In the genomic region with DNA sequence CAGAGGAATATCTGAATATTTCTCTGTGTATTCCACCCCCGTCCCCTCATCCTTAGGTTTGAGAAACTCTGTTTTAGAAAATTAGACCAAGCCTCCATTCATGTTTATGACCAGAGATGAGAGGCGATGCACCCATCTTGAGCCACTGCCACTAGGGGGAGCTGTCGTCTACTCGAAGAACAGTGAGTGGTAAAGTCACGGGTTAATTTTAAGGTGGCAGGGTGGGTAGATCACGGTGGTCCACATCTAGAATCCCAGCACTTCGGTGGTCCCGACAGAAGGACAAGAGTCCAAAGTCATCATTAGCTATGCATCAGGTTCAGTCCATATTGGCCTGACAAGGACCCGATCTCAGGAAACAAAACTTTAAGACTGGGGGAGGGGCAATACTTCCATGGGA, we compare ENCODE assay signal across 9 mouse cellular contexts. TPM values are rescaled to one million over a fixed set of nuclear protein-coding genes. Genes with fewer than 3 reads are reported as not detected.
DNase-seq lines count a peak whose midpoint lies in the region; ATAC-seq lines count a peak whose summit lies in the region.
"Had no signal": no experiment of that assay in that cellular context is flagged by ENCODE, and none has a peak within 500 bp of the region (broad histone marks: within the 10 kb centered on the region; RNA-seq: fewer than 3 reads in every experiment).

No protein-coding gene starts in this region.

- no peak overlapping the region for H3K9ac ChIP-seq in intestine, embryonic 14.5 days (ENCODE audit: low read length)
- no peak overlapping the region for H3K9ac ChIP-seq in intestine, embryonic 16.5 days (ENCODE audit: low read depth, low read length)
- no peak overlapping the region for H3K9ac ChIP-seq in hindbrain, embryonic 13.5 days
- H3K9ac ChIP-seq in midbrain, embryonic 15.5 days: no peak overlapping the region
- H3K9ac ChIP-seq: embryonic facial prominence, embryonic 13.5 days had no signal

- H3K4me1 ChIP-seq in intestine, embryonic 14.5 days (replicated peaks; ENCODE audit: control insufficient read depth, insufficient read depth, low read length): no peaks in the 10 kb centered on the region
- H3K4me1 ChIP-seq in intestine, embryonic 16.5 days (ENCODE audit: control insufficient read depth, insufficient read depth, low read length): no peaks in the 10 kb centered on the region
- no peaks in the 10 kb centered on the region for H3K4me1 ChIP-seq in hindbrain, embryonic 13.5 days (replicated peaks)
- H3K4me1 ChIP-seq in midbrain, embryonic 15.5 days: no peaks in the 10 kb centered on the region
- H3K4me1 ChIP-seq: embryonic facial prominence, embryonic 13.5 days had no signal

- ATAC-seq in intestine, embryonic 14.5 days (replicated peaks; ENCODE audit: low FRiP score, low TSS enrichment, low read depth): no peak
- ATAC-seq in intestine, embryonic 16.5 days: no peak
- 0 out of 2 replicates have a peak, but pooled peaks have one; percentile 32 for ATAC-seq in hindbrain, embryonic 13.5 days (ENCODE audit: low FRiP score)
- ATAC-seq in midbrain, embryonic 15.5 days (replicated peaks): peak; percentile 11; the same call in 1 of the 2 replicates

- WGBS in intestine, embryonic 14.5 days: 12% methylated on average over 9 of the region's 9 CpGs
- 13% methylated on average over 9 of the region's 9 CpGs for WGBS in intestine, embryonic 16.5 days
- 17% methylated on average over 9 of the region's 9 CpGs for WGBS in hindbrain, embryonic 13.5 days
- 14% methylated on average over 9 of the region's 9 CpGs for WGBS in midbrain, embryonic 15.5 days

- H3K9me3 ChIP-seq in intestine, embryonic 14.5 days (ENCODE audit: control insufficient read depth, low read length): no peaks in the 10 kb centered on the region
- H3K9me3 ChIP-seq in intestine, embryonic 16.5 days (ENCODE audit: control insufficient read depth, low read length): no peaks in the 10 kb centered on the region
- H3K9me3 ChIP-seq in hindbrain, embryonic 13.5 days: no peaks in the 10 kb centered on the region
- no peaks in the 10 kb centered on the region for H3K9me3 ChIP-seq in midbrain, embryonic 15.5 days
- H3K9me3 ChIP-seq: embryonic facial prominence, embryonic 13.5 days had no signal

- peak; percentile 75 for DNase-seq in intestine, embryonic 14.5 days (ENCODE audit: low spot score)
- peak; percentile 75 for DNase-seq in adrenal gland, postnatal 14 days
- peak; percentile 47 for DNase-seq in embryo, embryonic 9.5 days (ENCODE audit: extremely low spot score)
- DNase-seq in left cerebral cortex, postnatal 25 days (ENCODE audit: low spot score in 2 of 2): peak; percentile 60 to 62
- peak; percentile 27 to 78 for DNase-seq in thymus, postnatal 10 days (ENCODE audit: low spot score in 2 of 2)

- no peak overlapping the region for H3K4me3 ChIP-seq in intestine, embryonic 14.5 days (ENCODE audit: low read depth, low read length)
- H3K4me3 ChIP-seq in intestine, embryonic 16.5 days (ENCODE audit: low read length): no peak overlapping the region
- H3K4me3 ChIP-seq in hindbrain, embryonic 13.5 days: no peak overlapping the region
- H3K4me3 ChIP-seq in midbrain, embryonic 15.5 days: no peak overlapping the region
- H3K4me3 ChIP-seq: embryonic facial prominence, embryonic 13.5 days had no signal

- H3K36me3 ChIP-seq in intestine, embryonic 14.5 days (ENCODE audit: control insufficient read depth, insufficient read depth, low read length): no peaks in the 10 kb centered on the region
- H3K36me3 ChIP-seq in intestine, embryonic 16.5 days (ENCODE audit: control insufficient read depth, insufficient read depth, low read length): no peaks in the 10 kb centered on the region
- H3K36me3 ChIP-seq in hindbrain, embryonic 13.5 days: no peaks in the 10 kb centered on the region
- no peaks in the 10 kb centered on the region for H3K36me3 ChIP-seq in midbrain, embryonic 15.5 days (replicated peaks)
- H3K36me3 ChIP-seq: embryonic facial prominence, embryonic 13.5 days had no signal

- H3K4me2 ChIP-seq in intestine, embryonic 14.5 days (ENCODE audit: low read length): no peak overlapping the region
- no peak overlapping the region for H3K4me2 ChIP-seq in intestine, embryonic 16.5 days (ENCODE audit: low read depth, low read length)
- H3K4me2 ChIP-seq in hindbrain, embryonic 13.5 days: no peak overlapping the region
- no peak overlapping the region for H3K4me2 ChIP-seq in midbrain, embryonic 15.5 days
- H3K4me2 ChIP-seq: embryonic facial prominence, embryonic 13.5 days had no signal

- no peak overlapping the region for H3K27ac ChIP-seq in intestine, embryonic 14.5 days (ENCODE audit: low read depth)
- H3K27ac ChIP-seq in intestine, embryonic 16.5 days (ENCODE audit: low read length): no peak overlapping the region
- H3K27ac ChIP-seq in hindbrain, embryonic 13.5 days: no peak overlapping the region
- H3K27ac ChIP-seq in midbrain, embryonic 15.5 days: no peak overlapping the region
- H3K27ac ChIP-seq: embryonic facial prominence, embryonic 13.5 days had no signal

- no peaks in the 10 kb centered on the region for H3K27me3 ChIP-seq in intestine, embryonic 14.5 days (replicated peaks; ENCODE audit: control insufficient read depth, insufficient read depth, low read length)
- H3K27me3 ChIP-seq in intestine, embryonic 16.5 days (replicated peaks; ENCODE audit: control insufficient read depth, insufficient read depth, low read length): no peaks in the 10 kb centered on the region
- H3K27me3 ChIP-seq in hindbrain, embryonic 13.5 days: no peaks in the 10 kb centered on the region
- no peaks in the 10 kb centered on the region for H3K27me3 ChIP-seq in midbrain, embryonic 15.5 days (replicated peaks)

- intact Hi-C loops in left cerebral cortex, postnatal 25 days (cut with DNase I): loop anchor here (1.0 to 2.0 kb wide), 2 partner anchors 22 to 132 kb away; no protein-coding TSS in a partner anchor

RNA-seq across cellular contexts. Expression of a gene that starts 17.2 kb away (rescaled TPM):
- polyA plus RNA-seq in intestine, embryonic 14.5 days (2014; fragmentation: Nextera tagmentation; extraction: Ambion mirVana): 21.4 and 25.7 TPM in 2 replicates
- 63.1 and 69.7 TPM in 2 replicates for polyA plus RNA-seq in intestine, embryonic 16.5 days (2015; fragmentation: Nextera tagmentation; extraction: Ambion mirVana)
- total RNA-seq in adrenal gland, postnatal 14 days (2021): not detected in 2 replicates
- not detected in 2 replicates for polyA plus RNA-seq in hindbrain, embryonic 13.5 days (2015; fragmentation: Nextera tagmentation; extraction: Ambion mirVana)
- not detected for total RNA-seq in left cerebral cortex, postnatal 25 days (2021)
- polyA plus RNA-seq in midbrain, embryonic 15.5 days (2015; fragmentation: Nextera tagmentation; extraction: Ambion mirVana): not detected in 2 replicates
- polyA plus RNA-seq: embryonic facial prominence, embryonic 13.5 days had no signal

RNA-seq across cellular contexts. Expression of a gene that starts 25.2 kb away (rescaled TPM):
- 0.11 and 0.78 TPM in 2 replicates for polyA plus RNA-seq in intestine, embryonic 14.5 days (2014; fragmentation: Nextera tagmentation; extraction: Ambion mirVana)
- polyA plus RNA-seq in intestine, embryonic 16.5 days (2015; fragmentation: Nextera tagmentation; extraction: Ambion mirVana): 2.3 and 2.6 TPM in 2 replicates
- total RNA-seq in adrenal gland, postnatal 14 days (2021): not detected in 2 replicates
- polyA plus RNA-seq in hindbrain, embryonic 13.5 days (2015; fragmentation: Nextera tagmentation; extraction: Ambion mirVana): not detected in 2 replicates
- total RNA-seq in left cerebral cortex, postnatal 25 days (2021): not detected
- polyA plus RNA-seq in midbrain, embryonic 15.5 days (2015; fragmentation: Nextera tagmentation; extraction: Ambion mirVana): not detected in 2 replicates
- polyA plus RNA-seq: embryonic facial prominence, embryonic 13.5 days had no signal

RNA-seq across cellular contexts. Expression of a gene that starts 27.6 kb away (rescaled TPM):
- 1.3 and 1.5 TPM in 2 replicates for polyA plus RNA-seq in intestine, embryonic 14.5 days (2014; fragmentation: Nextera tagmentation; extraction: Ambion mirVana)
- polyA plus RNA-seq in intestine, embryonic 16.5 days (2015; fragmentation: Nextera tagmentation; extraction: Ambion mirVana): 1.8 and 2.4 TPM in 2 replicates
- total RNA-seq in adrenal gland, postnatal 14 days (2021): 0.45 and 1.1 TPM in 2 replicates
- 0.69 and 1.3 TPM in 2 replicates for polyA plus RNA-seq in hindbrain, embryonic 13.5 days (2015; fragmentation: Nextera tagmentation; extraction: Ambion mirVana)
- total RNA-seq in left cerebral cortex, postnatal 25 days (2021): 1 to 10 TPM; 5.4 to 7.4 TPM
- polyA plus RNA-seq in midbrain, embryonic 15.5 days (2015; fragmentation: Nextera tagmentation; extraction: Ambion mirVana): 1.1 and 1.7 TPM in 2 replicates

RNA-seq across cellular contexts. Expression of a gene that starts 36.5 kb away (rescaled TPM):
- 120 and 132 TPM in 2 replicates for polyA plus RNA-seq in intestine, embryonic 14.5 days (2014; fragmentation: Nextera tagmentation; extraction: Ambion mirVana)
- polyA plus RNA-seq in intestine, embryonic 16.5 days (2015; fragmentation: Nextera tagmentation; extraction: Ambion mirVana): 92.1 and 101 TPM in 2 replicates
- total RNA-seq in adrenal gland, postnatal 14 days (2021): 77.1 and 81.0 TPM in 2 replicates
- 163 and 169 TPM in 2 replicates for polyA plus RNA-seq in hindbrain, embryonic 13.5 days (2015; fragmentation: Nextera tagmentation; extraction: Ambion mirVana)
- total RNA-seq in left cerebral cortex, postnatal 25 days (2021): 100 to 1,000 TPM; 119 to 132 TPM
- 163 and 172 TPM in 2 replicates for polyA plus RNA-seq in midbrain, embryonic 15.5 days (2015; fragmentation: Nextera tagmentation; extraction: Ambion mirVana)

RNA-seq across cellular contexts. Expression of a gene that starts 43.3 kb away (rescaled TPM):
- 88.7 and 91.2 TPM in 2 replicates for polyA plus RNA-seq in intestine, embryonic 14.5 days (2014; fragmentation: Nextera tagmentation; extraction: Ambion mirVana)
- polyA plus RNA-seq in intestine, embryonic 16.5 days (2015; fragmentation: Nextera tagmentation; extraction: Ambion mirVana): 68.5 and 72.2 TPM in 2 replicates
- 36.5 and 39.8 TPM in 2 replicates for total RNA-seq in adrenal gland, postnatal 14 days (2021)
- polyA plus RNA-seq in hindbrain, embryonic 13.5 days (2015; fragmentation: Nextera tagmentation; extraction: Ambion mirVana): 66.4 and 67.7 TPM in 2 replicates
- total RNA-seq in left cerebral cortex, postnatal 25 days (2021): 10 to 100 TPM; 29.8 to 34.5 TPM
- polyA plus RNA-seq in midbrain, embryonic 15.5 days (2015; fragmentation: Nextera tagmentation; extraction: Ambion mirVana): 51.0 and 52.7 TPM in 2 replicates

Comparison
In these comparisons a context has a peak if more than half of its experiments do, and no peak if none do; other contexts are left out.
1. ATAC-seq: peak in hindbrain, embryonic 13.5 days (single experiment) and midbrain, embryonic 15.5 days (single experiment); none in intestine, embryonic 14.5 days (single experiment) and intestine, embryonic 16.5 days (single experiment).
2. RNA of a gene that starts 17.2 kb away (polyA plus RNA-seq): 63.1 to 69.7 TPM in intestine, embryonic 16.5 days and 21.4 to 25.7 TPM in intestine, embryonic 14.5 days; not detected in midbrain, embryonic 15.5 days and not detected in hindbrain, embryonic 13.5 days; every median in the first group is over 10 times any median in the second.
3. Peak in every context shown above with its lines, with median percentiles within 50 percentile points of each other: DNase-seq.